Mouse (Mus musculus): ENCODE results near the gene Tescl.

Gene Tescl

DNA sequence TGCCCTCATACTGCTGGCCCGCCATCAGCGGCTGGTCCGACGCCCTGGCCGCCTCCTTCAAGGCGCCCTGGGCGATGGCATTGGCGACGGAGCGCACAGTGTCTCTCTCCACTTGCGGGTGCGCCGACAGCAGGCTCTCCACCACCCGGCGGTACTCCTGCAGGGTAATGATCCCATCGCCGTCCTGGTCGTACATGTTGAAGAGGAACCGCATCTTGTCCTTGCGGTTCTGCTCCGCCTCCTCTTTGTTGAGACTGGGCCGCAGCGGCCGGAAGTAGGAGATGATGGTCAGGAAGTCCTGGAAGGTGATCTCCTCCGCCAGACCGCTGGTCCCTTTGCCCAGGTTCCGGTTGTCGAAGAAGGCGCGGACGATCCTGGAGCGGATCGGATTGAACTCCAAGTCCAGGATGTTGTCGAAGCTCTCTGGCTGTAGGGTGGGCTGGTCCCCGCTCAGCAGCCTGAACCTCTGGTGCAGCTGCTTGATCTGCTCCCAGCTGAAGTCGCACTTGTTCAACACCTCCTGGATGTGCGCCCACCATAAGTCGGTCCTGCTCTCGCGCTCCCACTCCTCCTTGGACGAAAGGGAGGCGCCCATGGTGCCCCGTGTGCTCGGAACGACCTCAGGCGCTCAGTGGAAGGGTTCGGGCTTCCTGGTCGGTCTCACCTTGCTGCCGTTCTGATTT is at the start of gene Tescl:
Tescl (minus strand) TSS at position 633 of the 683 bp plus-strand sequence.
- no peak for DNase-seq (ENCODE audit: low spot score)

GRCm38 (mm10) chr7:24382730-24383372 is 49.1 kb upstream of the Tescl start:
- no peak for DNase-seq (ENCODE audit: low spot score)

GRCm38 (mm10) chr7:24380370-24380769 is 46.6 kb upstream of the Tescl start:
- DNase-seq (ENCODE audit: low spot score): no peak

DNA sequence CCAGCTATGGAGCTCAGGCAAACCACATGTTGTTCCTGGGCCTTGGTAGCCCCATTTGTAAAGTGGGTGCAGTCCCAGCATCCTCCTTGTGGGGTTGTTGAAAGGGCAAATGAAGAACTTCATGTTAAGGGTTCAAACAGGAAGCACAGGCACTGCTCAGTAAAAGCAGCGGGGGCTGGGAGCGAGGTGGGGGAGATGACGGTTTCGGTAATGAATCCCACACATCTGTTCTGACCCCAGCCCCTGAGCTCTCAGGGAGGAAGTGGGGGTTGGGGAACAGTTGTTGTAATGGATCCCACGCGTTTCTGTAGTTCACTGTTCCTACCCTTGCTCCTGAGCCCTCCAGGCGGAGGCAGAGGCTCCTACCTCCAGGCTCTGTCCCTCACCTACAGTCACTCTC is 46.2 kb upstream of the Tescl start:
- DNase-seq (ENCODE audit: low spot score): peak; percentile 67

DNA sequence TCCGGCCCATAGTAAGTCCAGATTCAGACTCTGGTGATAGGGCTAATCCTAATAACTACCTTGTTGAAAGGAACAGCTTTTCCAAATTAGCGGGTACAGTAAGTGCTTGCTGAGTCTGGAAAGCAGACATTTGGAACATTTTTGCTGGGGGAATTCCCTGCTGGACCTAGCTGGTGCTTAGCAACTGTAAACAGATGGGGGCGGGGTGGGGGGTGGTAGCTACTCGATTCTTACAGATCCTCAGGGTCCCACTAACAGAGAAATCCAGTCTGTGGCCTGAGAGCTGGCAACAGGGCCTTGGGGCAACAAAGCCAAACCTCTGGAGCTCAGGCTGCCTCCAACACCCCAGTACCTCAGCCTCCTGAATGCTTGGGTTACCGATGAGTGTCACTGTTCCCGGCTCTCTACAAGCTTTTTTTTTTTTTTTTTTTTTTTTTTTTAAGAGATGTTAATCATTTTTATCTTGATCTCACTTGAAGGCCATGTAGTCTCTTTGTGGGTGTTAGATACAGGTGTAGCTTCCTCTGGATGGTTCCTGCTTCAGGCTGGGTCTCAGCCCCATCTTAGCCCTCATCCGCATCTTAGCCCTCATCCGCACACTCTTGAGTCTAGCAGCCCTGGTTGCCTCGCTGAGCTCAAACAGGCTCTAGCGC is 44.4 kb upstream of the Tescl start:
- DNase-seq (ENCODE audit: low spot score): peak; percentile 33

- DNase-seq (ENCODE audit: low spot score): peak; percentile 54
Measured at GRCm38 (mm10) chr7:24377091-24377865, 43.5 kb upstream of the Tescl start.

GRCm38 (mm10) chr7:24376456-24376855 is 42.7 kb upstream of the Tescl start:
- DNase-seq (ENCODE audit: low spot score): no peak

DNA sequence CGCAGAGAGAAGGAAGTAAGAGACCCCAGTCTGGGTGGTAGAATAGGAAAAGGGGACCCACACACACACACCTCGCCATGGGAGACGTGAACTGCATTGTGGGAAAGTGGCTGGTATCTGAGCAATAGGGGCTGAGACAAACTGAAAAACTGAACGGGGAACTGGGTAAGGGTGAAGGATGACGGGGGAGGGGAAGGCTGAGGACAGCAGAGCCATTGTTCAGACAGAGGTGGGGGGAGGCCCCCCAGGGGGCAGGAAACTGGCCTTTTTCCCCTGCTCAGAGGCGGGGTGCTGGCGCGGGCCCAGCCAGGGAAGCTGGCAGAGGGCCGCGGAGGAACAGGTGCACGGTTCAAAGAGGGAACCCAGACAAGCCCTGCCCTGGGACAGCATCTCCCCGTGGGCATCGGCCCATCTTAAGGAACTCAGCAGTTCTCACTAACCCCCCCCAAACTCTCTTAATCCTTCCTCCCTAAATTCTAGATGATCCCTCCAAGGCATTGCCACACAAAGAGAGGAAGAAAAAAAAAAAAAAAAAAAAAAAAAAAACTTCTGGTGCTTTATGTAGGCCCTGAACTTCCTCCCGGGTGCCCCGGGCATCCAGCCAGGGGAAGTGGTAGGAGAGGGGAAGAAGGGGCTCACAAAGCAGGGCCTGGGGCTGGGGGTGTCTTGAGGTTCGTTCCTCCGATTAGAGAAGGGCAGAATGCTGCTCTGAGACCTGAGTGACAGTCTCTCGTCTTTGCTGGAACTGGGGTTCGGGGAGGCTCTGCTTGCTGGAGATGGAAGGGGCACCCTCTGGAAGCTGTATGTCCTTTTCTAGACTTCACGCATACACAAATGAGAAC is 40.0 kb upstream of the Tescl start:
- DNase-seq (ENCODE audit: low spot score): no peak

GRCm38 (mm10) chr7:24372786-24373185 is 39.0 kb upstream of the Tescl start:
- DNase-seq (ENCODE audit: low spot score): no peak

- no peak for DNase-seq (ENCODE audit: low spot score)
Measured at GRCm38 (mm10) chr7:24372300-24372699, 38.6 kb upstream of the Tescl start.

DNA sequence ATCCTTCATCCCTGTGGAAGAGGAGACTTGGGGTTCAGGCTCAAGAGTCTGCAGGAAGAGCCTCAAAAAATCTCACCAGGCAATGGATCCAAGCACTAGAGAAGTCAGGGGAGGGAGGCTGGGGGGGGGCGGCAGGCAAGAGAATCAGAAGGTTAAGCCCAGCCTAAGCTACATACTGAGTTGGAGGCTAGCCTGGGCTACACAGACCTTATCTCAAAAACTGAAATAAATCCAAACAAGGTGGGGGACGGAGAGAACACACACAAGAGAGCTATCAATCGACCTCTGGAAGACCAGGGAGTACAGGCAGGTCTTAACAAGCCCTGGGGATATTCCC is 38.0 kb upstream of the Tescl start:
- DNase-seq (ENCODE audit: low spot score): no peak

DNA sequence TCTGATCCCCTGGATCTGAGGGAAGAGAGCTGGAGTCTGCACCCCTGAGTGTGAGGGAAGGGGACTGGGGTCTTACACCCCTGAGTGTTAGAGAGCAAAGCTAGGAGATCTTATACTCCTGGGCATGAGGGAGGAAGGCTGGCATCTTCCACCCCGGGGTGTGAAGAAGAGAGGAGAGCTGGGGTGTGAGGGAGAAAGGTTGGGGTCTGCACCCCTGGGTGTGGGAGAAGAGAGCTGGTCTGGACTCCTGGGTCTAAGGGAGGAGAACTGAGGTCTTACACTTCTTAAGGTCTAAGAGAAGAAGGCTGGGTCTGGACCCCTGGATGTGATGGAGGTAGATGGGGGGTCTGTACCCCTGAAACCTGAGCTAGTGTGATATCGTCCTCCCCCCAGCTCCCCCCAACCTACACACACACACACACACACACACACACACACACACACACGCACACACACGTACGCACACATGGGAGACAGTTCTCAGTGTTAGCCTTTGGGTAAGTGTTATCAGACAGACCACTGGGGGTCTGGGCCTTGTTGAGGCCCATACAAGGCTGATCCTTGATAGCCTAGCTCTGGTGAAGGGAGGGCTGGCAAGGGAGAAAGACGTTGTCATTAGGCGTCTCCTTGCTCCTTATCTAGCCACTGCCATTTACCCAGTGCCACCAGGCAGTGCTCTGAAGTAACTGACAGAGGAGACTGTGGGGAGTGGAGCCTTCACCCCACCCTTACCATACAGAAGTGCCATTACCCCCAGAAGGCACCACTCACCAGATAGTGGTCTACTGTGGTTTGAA is 37.5 kb upstream of the Tescl start:
- no peak for DNase-seq (ENCODE audit: low spot score)

DNA sequence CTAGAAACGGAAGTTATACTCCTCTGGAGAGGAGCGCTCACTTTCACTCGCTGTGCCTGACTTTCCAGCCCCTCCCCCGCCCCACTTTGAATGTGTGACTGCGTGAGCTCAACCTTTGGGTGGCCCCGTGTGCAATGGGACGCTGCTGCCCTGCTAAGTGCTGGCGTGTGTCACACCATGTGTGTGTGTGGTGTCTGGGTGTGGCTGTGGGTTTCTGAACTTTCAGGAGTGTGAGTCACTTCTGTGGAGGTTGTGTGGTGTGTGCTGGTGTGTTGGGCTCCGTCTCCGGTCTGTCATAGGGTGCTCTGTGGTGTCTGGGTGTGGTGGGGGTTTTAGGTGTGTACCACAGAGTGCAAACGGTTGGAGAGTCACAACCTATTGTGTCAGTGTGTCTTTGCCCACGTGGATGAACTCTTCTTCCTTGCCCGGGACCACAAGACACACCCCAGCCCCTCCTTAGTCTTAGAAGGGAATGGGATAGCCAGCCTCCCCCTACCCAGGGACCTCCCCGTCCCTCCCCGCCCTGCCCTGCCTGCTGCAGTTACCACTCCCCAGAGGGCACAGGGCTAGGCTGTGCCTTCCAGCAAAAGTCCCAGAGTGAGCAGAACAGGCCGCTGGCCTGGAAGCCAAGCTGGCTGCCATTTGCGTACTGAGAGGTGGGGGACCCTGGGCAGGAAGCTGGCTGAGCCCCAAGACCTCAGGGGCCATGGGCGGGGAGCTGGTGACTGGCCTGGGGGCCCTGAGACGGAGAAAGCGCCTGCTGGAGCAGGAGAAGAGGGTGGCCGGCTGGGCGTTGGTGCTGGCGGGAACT is 36.2 kb upstream of the Tescl start, which contains the start of gene Kcnn4:
Kcnn4 (plus strand) TSS at position 533 of the 811 bp plus-strand sequence.
- no peak for DNase-seq (ENCODE audit: low spot score)

GRCm38 (mm10) chr7:24368946-24369345 is 35.2 kb upstream of the Tescl start:
- no peak for DNase-seq (ENCODE audit: low spot score)

GRCm38 (mm10) chr7:24368226-24368625 is 34.5 kb upstream of the Tescl start:
- no peak for DNase-seq (ENCODE audit: low spot score)

- DNase-seq (ENCODE audit: low spot score): no peak
Measured at GRCm38 (mm10) chr7:24366716-24367632, 33.2 kb upstream of the Tescl start.

DNA sequence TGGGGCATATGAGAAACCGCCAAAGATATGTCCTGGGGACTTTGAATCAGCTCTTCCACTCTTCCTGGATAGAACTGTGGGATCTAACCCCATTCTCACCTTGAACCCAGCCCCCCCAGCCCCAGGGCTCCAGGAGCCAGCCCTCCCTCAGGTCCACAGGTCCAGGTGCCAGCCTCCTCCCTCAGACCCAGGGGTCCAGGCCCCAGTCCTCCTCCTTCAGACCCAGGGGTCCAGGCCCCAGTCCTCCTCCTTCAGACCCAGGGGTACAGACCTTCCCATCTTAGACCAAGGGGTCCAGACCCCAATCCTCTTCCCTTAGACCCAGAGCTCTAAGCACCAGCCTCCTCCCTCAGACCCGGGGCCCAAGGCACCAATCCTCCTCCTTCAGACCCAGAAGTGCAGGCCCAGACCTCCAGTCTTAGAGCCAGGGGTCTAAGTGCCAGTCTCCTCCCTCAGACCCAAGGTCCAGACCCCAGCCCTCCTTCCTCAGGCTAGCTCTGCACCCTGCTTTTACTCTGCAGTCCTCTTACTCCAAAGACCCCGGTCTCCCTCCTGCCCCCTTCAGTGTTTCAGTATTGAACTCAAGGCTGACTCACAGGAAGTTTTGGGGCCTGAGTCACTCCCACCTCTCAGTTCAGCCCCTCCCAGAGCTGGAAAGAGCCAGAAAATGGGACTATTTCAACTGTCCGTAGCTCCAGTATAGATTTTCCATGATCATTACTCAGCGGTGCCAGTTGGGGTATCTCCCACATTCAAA is 31.7 kb upstream of the Tescl start:
- no peak for DNase-seq (ENCODE audit: low spot score)

DNA sequence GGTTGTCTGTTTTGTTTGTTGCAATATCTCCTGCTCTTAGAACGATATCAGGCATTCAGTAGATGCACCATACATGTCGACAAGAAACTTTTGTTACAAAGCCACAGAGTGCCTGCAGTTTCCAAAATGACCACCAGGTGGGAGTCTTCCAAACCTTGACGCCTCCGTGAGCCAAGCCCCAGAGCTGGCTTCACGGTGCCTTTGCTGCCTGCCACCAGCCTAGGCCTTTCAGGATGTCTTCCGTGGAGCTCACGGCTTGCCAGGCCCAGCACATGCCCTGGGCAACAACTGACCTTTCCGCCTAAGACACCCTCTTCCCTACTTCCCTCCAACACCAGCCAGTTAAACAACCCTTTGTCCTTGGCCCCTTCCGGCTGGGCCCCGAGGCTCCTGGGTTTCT is 31.1 kb upstream of the Tescl start:
- peak; percentile 94 for DNase-seq (ENCODE audit: low spot score)
